Mouse (Mus musculus) thymus, postnatal 25 days (tissue): ENCODE measurements around the gene Rad51b.

ENCODE experiments used
- DNase-seq: peaks from one replicate; pipeline ENCODE4 v3.0.0; 2022

Rad51b gene

DNA sequence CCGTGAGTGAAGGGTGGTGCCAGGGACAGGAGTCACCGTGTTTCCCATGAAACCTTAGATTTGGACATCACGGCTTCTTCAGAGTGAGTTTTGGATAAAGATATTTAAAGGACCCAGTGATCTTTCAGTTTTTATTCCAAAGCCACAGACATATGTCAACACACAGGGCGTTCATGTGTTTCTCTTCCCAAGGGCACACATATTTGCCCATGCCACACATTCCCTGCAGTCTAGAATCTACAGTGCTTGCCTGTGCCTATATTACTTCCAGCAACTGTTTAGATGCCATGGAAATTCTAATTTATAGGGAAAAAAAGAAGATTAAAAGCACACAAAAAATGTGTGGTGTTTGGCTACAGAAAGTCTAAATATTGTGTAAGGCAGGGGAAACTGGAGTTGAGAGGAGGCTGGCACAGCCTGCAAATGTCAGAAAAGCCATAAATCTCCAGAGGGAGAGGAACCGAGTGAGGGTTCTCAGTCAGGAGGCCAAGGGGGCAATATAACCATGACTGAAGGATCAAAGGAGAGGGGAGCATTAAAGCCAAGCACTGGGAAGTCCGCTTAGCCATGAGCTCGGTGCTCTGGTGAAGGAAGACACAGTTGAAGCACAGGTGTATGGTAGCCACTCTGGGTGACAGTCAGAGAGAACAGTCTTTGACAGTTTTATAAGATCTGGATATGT is 367.0 kb downstream of the Rad51b start:
- DNase-seq: no peak

DNA sequence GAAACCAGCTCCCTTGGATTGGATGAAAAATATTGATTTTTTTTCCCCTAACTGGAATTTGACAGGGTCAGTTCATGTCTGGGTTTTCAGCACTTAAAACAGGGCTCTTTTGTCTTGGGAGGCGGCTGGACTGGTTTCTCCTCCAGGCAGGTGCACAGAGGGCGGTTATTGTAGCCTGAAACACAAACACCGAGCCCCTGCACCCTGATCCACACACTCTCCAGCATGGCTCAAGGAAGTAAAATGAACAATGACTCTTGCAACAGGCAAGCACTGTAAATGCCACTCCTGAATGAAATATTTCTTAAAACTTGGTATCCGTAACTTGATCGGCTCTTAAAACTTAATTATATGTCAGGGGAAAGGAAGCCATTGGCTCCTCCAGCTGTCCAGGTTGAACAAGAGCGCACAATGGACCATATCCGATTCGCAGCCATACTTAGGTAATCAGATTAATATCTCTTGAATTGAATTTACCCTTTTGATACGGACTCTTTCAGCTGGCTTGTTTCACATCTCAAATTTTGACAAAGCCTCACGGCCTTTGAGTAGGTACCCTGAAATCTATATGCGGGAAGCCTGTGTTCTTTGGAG is 377.9 kb downstream of the Rad51b start:
- DNase-seq: no peak

DNA sequence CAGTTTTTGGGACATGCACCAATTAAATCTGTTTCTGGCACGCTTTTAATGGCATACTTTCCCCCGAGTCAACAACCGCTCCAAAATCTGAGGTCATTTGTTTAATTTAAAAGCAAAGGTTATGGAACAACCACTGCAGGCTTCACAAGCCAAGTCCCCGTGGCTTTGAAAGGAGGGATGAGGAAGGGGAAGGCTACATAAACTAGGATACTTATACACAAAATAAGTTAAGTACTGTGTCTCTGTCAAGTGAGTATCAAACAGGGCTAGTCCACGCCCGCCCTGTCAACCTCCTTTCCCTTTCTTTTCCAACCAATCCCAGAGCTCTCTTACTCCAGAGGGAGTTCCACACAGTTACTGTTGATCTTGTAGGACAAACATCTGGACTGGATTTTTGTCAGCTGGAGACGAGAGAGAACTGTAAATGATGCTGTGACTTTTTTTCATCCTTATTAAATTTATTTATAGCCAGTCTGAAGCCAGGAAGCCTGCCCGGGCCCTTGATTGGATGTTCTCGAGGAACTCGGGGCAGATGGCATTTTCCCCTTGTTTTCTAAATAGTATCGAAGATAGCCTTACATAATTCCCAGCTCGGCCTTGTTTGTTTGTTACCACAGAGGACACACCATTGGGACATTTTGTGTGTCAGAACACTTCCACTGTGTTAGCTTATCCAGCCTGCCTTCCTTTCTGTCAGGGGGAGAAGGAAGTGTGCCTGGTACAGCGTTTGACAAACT is 378.5 kb downstream of the Rad51b start:
- DNase-seq: no peak

DNA sequence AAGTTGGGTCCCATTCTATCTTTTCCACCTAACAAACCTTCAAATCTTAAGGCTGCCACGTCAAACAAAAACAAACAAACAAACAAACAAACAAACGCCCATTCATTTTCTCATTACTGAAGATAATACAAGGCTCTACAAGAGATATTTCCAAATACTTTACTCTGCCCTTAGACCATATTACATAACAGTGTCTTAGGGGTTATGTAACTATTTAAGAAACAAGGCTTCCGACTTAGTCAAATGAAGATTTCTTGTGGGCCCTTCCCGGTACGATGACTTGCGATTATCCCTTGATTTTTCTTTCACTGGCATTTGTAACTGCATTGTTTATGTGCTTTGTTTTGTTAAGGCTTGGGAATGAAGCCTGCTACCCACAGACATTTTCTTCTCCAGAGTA is 379.2 kb downstream of the Rad51b start:
- no peak for DNase-seq

DNA sequence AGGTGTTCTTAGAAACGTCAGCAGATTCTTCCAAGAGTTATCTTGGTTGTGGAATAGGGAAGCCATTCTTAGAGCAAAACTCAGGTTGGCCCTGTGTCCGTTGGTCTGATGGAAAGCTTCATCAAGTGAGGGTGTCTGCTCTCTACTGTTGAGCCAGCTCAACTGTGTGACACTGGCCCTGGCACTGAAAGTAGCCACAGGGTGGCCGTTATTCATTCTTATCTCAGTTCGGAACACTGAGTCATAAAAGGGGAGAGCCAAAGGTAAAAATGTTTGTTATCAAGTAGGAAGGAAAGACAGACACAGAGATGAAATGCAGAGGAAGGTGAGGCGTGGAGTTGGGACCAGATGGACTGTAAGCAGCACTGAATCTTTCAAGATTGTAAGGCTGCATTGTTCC is 379.8 kb downstream of the Rad51b start:
- no peak for DNase-seq

DNA sequence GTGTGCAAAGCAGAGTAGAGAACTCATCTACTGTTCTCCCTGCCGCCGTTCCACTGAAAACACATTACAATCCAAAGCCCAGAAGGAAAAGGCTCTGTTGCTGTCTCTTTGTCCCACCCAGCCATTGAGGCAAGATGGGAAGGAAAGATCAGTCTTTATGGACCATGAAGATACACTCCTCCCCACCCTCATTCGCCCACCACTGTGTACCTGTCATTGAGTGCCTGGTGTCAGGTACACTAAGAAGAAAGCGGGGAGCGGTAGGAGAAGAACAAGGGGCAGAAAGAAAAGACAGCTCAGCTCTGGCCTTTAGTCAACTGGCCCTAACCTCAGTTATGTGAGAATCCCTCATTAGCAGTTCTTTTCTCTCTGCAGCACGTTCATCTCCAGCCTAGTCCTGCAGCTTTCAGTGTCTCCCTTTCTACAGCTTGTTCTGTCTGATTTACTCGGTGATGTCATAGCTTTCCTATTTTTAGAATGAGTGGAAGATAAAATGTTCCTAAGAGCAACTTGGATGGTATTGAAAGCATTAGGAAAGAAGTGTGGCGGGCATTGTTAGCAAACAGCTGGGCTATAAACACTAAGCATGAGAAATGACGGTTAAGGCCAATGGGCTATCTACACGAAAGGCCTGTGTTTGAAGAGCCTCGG is 382.3 kb downstream of the Rad51b start:
- DNase-seq: no peak

DNA sequence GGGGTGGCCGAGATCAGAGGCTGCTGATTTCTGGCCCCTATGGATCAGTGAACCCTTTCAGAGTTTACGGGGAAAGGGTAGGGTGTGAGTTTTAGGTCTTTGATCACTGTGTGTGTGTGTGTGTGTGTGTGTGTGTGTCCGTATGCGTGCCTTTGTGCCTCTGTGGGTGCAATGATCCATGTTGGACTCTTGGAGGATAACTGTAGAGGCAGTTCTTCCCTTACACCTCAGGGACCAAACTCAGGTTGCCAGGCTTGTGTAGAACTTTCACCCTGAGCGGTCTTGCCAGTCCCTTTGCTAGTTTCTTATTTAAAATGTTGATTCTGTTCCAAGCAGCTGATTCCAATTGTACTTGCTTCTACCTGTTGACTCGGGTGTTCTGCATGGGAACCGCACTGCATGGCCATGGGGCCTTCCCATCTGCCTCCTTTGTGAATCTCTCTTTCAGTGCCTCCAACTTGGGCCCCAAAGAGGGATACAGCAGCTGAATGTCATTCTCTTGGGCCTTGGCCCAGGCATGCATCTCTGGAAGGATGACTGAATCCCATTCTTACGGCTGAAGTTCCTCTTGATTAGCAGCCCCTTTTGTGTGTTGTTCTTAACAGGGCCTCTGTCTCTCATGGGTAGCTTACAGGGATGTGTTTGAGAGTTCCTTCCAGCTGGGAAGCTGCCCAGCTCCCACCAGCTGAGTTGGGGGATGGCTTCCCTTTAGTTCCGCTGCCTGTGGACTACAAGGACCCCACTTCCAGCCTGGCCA is 383.0 kb downstream of the Rad51b start:
- DNase-seq: no peak

DNA sequence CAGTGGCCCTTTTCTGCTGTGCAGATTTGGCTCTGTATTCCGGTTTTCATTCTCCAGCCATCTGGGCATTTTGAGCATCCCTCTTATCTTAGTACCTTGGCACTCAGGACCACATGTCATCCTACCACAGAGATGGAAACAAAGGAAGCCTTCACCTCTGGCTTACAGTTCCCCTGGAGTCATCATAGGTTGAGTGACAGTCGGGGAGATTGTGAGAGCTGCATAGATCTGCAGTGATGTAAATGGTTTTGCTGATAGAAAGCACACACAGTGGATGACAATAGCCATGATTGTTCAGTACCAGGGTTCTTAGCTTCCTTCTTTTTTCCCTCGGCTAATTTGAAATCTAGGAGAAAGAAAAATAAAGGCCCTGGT is 383.6 kb downstream of the Rad51b start:
- no peak for DNase-seq

DNA sequence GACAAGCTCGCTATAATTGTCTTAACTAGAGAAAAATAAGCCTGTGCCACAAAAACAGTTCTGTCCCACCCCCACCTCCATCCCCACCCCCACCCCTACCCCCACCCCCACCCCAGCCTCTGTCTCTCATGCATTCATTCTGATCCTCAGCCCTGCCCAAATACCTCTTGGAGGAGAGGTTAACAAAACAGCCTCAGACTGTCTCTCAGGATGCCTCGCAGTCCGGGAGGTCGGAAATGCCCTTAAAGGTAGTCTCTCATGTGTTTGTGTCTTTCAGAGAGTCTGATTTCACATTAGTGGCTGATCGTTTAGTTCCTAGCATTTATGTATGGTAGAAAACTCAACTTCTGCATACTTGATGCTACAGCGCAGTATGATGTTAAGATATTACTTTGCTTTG is 384.5 kb downstream of the Rad51b start:
- no peak for DNase-seq

DNA sequence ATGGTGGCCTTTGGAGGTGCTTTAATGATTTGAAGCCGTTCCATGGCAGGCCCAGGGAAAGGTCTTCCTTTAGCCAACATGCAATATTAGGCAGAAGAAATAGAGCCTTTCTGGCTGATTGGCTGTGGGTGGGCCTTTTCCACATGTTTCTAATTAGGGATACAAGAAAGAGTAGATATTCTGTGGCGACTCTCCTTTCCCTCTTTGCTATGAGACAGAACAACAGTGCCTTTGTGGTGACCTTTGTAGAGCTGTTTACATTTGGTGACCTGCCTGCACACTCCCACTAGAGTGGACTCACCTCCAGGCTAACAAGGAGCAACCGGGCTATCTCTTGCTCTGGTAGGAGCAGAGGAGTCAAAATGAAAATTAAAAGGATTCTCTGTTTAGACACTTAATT is 386.3 kb downstream of the Rad51b start:
- DNase-seq: no peak

DNA sequence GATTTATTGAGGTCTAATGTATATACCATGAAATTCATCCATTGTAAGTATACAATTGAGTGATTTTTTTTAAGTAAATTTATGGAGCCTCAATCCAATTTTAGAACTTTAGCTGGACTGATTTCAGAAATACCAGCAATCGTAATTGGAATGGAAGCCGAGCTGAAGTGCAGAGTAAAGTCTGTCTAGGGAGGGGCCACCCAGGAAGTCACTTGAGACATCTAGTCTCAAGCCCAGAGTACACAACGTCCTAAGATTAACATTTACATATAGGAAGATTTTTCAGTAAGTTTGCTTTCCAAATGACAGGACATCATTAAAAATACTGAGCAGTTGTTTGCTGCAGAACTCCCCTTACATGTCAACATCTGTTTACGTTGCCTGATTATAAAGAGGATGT is 386.7 kb downstream of the Rad51b start:
- no peak for DNase-seq

DNA sequence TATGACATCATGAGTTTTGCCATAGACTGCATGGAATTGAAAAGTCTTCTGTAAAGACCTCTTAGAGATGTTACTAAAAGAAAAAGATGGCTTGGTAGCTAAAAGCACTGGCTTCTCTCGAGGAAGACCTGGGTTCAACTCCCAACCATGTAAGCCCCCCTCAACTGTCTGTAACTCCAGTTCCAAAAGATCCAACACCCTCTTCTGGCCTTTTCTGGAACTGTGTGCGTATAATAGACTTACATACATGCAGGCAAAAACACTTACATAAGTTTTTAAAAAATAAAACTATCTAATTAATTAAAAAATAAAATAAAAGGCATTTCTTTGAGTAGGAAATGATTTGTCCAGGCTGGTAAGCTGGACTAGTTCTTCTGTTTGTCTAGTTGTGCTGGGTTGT is 387.3 kb downstream of the Rad51b start:
- DNase-seq: no peak

DNA sequence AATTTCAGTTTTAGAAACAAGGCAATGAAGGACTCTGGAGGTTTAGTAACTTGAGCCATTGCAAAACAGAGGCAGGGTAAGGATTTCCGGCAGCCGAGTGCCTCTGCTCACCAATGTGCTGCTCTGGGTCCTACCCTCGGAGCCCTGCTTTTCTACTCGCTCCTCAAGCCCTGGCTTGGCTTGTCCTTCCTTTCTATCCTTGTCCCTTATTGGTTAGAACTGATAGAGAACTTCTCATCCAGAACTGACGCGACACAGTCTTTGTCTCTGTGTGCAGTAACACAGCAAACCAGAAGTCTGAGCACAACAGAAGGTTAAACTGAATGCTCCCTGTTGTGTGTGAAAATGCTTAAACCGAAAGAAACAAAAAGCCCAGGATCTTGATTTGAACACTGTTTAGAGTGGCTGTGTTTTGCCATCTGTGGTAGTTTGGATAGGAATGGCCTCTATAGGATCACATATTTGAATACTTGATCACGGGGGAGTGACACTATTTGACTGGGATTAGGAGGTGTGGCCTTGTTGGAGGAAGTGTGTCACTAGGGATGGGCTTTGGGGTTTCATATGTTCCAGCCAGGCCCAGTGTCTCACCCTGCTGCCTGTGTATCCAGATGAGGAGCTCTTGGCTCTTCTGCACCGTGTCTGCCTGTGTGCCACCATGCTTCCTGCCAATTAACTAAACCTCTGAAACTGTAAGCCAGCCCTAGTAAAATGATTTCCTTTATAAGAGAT is 389.7 kb downstream of the Rad51b start:
- DNase-seq: no peak

DNA sequence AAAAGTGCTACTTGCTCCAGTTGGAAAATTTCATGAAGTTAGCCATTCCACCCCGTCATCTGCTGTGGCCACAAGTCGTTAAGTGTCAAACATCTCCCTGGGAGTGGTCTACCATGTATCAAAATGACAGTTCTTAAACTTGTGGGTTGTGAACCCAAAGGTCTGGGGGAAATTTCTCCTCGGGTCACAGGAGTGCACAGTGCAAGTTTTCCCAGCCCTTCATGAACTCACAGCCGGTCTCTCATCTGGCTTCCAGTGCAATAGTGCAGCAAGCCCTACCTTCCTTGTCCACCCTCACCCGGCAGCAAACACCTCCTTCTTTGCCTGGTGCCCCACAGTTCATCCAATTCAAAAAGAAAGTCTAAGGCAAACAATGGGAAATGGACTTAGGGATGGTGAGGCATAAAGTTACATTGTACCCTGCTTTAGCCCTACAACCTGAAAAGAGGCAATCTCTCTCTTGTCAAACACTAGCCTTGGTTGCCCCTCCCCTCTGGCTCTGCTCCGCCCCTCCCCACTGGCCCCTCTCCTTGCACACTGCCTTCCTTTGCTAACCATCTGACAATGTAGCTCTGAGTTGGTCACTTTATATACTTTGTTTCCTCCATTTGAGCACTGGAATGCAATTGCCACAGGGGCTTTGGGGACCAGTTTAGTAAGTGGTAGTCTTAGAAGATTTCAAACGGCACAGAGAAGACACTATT is 390.8 kb downstream of the Rad51b start:
- DNase-seq: no peak

DNA sequence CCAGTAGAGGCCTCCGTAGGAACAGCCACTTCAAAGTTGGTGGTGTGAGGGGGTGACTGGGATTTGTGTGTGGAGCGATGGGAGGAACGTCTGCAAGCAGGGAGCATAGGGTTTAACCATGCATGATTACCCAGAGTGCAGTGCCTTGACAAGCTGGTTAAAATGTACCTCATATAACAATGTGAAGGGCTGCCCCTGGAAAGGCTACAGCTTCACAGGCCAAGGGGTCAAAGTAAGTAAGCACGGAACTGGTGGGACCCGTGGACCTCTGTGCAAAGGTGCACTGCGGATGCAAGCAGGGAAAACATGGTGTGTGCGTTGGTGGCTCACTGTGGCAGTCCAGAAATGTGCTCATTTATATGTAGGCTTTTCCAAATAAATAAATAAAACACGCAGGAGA is 392.2 kb downstream of the Rad51b start:
- DNase-seq: no peak

DNA sequence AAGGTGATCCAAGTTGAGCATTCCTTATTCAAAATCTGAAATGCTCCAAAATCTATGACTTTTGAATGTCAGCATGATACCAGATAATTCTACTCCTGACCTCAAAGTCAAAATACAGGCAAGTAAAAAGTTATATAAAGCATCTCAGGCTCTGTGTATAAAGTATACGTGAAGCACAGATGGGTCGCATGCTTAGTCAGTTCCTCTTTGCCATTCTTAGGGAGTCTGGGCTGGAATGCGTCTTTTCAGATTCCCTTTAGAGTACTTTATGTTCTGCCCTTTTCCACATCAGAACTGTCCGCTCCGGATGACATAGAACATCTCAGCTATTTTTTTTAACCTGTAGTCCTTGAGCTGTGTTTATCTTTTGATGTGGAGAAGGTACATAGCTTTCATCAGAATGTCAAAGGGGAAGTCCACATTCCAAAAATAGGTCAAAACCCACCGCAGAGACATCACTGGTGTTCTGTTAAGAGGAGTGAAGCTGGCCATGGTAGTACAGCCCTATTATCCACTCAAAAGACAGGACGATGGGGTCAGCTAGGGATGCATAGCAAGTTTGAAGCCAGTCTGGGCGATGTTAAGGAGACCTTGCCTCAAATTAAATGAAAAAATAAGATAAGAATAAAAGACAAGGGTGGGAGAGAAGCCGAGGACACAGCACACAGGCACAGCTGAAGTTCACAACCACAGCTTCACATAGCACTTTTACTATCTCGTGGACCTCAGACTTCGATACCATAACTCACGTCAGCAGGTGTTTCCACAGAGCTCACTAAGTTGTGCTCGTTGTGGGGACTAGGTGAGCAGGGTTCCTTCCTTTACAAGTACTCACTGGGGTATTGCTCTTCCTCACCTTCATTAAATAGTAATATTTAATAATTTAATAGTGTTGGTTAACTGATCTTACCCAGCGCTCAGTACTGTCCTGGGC is 395.1 kb downstream of the Rad51b start:
- no peak for DNase-seq

DNA sequence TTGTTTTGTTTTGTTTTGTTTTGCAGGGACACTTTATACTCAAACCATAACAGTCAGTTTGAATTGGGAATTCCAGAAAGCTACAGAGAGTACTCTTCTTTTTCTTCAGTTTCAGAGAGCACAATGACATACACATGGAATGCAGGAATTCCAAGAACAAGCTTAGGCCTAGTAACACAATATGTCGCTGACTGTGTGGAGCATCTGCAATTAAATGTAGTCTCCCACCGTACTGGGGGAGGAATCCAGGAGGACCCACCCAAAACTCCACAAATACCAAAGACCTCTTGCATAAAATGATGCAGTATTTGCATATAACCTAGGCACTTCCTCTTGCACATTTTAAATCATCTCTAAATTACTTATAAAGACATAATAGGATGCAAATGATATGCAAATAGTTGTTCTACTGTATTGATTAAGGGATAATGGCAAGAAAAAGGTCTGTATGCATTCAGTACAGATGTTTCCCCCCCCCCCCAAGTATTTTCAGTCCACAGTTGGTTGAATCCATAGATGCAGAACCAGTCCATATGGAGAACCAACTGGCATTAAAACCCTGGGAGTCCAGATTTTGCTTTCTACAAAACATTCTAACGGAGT is 398.9 kb downstream of the Rad51b start:
- DNase-seq: no peak

DNA sequence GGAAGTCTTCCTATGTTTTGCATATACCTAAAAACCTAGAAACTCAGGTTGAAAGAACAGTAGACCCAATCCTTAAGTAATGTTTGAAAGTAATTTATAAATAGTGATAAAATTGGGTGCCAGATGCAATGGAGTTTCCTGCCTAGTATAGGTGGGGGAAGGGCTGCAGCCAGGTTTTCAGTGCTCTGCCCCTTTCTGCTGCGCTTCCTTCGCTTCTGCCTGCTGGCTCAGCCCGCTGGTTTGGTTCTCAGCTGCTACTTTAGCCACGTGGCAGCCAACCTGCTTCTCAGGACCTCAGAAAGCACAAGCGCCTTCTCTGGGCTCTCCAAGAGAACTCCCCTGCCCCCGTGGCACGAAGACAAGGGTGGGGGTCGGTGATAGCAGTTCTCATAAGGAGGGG is 406.5 kb downstream of the Rad51b start:
- DNase-seq: peak; percentile 12

DNA sequence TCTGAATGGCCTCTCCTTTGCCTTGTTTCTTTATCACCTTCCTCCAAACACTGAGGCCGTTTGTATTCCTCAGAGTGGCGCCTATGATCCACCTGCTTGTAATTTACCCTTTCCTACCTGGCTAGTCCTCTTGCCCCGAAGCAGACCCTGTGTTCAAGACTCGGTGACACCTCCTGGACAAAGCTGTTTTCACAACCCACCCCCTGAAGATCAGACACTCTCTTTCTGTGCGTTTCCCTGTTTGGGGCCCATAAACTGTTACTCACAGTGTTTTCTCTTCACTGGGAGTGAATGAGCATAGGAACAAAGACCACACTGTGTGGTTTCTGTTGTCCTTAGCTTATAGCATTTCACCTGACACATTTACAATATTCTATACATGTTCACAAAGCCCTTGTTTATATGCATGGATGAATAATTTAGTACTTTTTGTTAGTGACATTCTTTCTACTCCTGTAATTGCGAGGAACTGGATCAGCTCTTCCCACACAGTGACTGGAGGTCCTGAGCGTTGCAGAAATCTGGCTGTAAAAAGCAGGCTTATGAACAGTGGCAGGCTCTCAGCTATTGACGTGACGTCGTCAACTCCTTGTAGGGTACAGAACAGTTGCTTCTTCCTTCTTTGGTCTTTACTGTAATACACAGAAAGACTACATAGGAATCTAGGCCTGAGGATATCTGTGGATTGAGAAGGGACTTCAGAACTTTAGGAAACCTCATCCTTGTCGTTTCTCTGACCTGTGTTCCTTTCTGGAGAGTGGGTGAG is 408.6 kb downstream of the Rad51b start:
- no peak for DNase-seq
